8 mouse cellular contexts compared by ENCODE assay signal in the genomic region with DNA sequence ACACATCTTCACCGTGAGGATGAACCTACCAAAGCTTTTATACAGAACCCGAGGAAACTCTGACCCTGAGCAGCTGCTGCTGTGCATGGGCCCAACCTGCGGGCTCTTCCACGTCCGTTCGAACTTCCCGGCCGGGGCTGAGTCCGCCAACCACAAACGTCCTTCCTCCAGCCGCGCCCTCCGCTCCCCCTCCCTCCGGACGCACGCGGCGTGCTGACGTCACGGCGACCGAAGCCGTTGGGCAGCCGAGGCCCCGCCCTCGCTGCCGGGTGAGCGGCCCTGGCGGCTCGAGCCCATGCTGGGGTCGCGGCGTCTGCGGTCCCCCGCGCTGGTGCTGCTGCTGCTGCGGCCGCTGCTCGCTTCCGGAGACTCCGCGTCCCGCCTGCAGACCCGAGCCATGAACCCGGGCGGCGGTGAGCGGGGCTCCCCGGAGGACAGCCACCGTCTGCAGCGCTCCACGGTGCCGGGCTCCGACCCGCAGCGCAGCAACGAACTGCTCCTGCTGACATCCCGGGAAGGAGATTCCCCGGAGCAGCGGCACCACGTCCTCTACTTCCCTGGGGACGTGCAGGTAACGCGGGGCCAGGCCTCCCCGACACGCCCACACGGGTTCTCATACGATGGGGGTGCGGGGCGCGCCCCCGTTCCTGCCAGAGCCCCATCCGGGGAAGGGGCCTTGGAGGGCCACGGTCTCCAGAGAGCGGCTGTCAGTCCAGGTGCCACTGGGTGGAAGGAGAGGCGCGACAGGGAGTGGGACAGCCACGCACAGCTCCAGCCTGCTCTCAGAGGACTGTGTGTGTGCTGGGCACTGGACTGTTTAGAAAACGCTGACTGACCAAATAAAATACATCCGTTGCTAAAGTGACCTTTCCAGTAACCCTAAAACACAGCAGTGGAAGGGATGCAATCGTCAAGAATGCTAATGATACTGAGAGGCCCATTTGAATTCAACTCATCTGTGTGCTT. TPM values are rescaled to one million over a fixed set of nuclear protein-coding genes. Genes with fewer than 3 reads are reported as not detected.
DNase-seq lines count a peak whose midpoint lies in the region; ATAC-seq and TF ChIP-seq lines count a peak whose summit lies in the region.

A gene (plus strand): TSS at position 245 of the 966 bp plus-strand sequence.

- no peaks in the 10 kb centered on the region for H3K27me3 ChIP-seq in embryonic facial prominence, embryonic 13.5 days
- no peaks in the 10 kb centered on the region for H3K27me3 ChIP-seq in limb, embryonic 14.5 days (ENCODE audit: control insufficient read depth, insufficient read depth, low read length)
- H3K27me3 ChIP-seq in midbrain, postnatal 0 days (ENCODE audit: insufficient read depth, low read length): no peaks in the 10 kb centered on the region

- TF ChIP-seq CTCF in midbrain, postnatal 0 days (IDR thresholded peaks at IDR 0.05): no peak

- peak within 1 kb of the TSS; percentile 72; the same call in 1 of the 2 replicates for H3K27ac ChIP-seq in embryonic facial prominence, embryonic 13.5 days
- H3K27ac ChIP-seq in limb, embryonic 14.5 days (replicated peaks; ENCODE audit: low read depth, low read length): peak within 1 kb of the TSS; percentile 41; the same call in 1 of the 2 replicates
- peak within 1 kb of the TSS; percentile 75 for H3K27ac ChIP-seq in midbrain, postnatal 0 days (ENCODE audit: low read depth, low read length)

- H3K4me2 ChIP-seq in embryonic facial prominence, embryonic 13.5 days: peak within 1 kb of the TSS; percentile 93
- peak within 1 kb of the TSS; percentile 100 for H3K4me2 ChIP-seq in limb, embryonic 14.5 days (replicated peaks; ENCODE audit: low read depth, low read length, severe bottlenecking)
- H3K4me2 ChIP-seq in midbrain, postnatal 0 days (ENCODE audit: low read depth, low read length, poor library complexity, severe bottlenecking): peak within 1 kb of the TSS; percentile 55

- peak within 1 kb of the TSS; percentile 94 for H3K9ac ChIP-seq in embryonic facial prominence, embryonic 13.5 days
- H3K9ac ChIP-seq in limb, embryonic 14.5 days (ENCODE audit: low read depth, low read length, severe bottlenecking): peak within 1 kb of the TSS; percentile 83
- H3K9ac ChIP-seq in midbrain, postnatal 0 days (replicated peaks; ENCODE audit: low read length, poor library complexity, severe bottlenecking): peak within 1 kb of the TSS; percentile 69

- peaks cover 5% of the 10 kb centered on the region for H3K4me1 ChIP-seq in embryonic facial prominence, embryonic 13.5 days
- H3K4me1 ChIP-seq in limb, embryonic 14.5 days (ENCODE audit: control insufficient read depth, insufficient read depth, low read length): peaks cover 5% of the 10 kb centered on the region
- no peaks in the 10 kb centered on the region for H3K4me1 ChIP-seq in midbrain, postnatal 0 days (ENCODE audit: insufficient read depth, low read length)

- ATAC-seq in embryonic facial prominence, embryonic 13.5 days (ENCODE audit: insufficient number of reproducible peaks, insufficient read depth, low FRiP score, low TSS enrichment, low read depth): peak; percentile 94
- peak; percentile 97 for ATAC-seq in limb, embryonic 14.5 days (ENCODE audit: low FRiP score, low read depth)
- peak; percentile 98 for ATAC-seq in midbrain, postnatal 0 days (ENCODE audit: low FRiP score)

- H3K4me3 ChIP-seq in embryonic facial prominence, embryonic 13.5 days: peak within 1 kb of the TSS; percentile 93
- peak within 1 kb of the TSS; percentile 85 for H3K4me3 ChIP-seq in limb, embryonic 14.5 days (replicated peaks; ENCODE audit: low read length)
- peak within 1 kb of the TSS; percentile 60 for H3K4me3 ChIP-seq in midbrain, postnatal 0 days (ENCODE audit: low read depth, low read length)

- no peaks in the 10 kb centered on the region for H3K36me3 ChIP-seq in embryonic facial prominence, embryonic 13.5 days
- H3K36me3 ChIP-seq in limb, embryonic 14.5 days (ENCODE audit: control insufficient read depth, insufficient read depth, low read length): no peaks in the 10 kb centered on the region
- H3K36me3 ChIP-seq in midbrain, postnatal 0 days (ENCODE audit: insufficient read depth, low read length): no peaks in the 10 kb centered on the region

- DNase-seq in 3134 (ENCODE audit: extremely low read depth, insufficient read length, low spot score): peak; percentile 94
- peak; percentile 97 to 98 for DNase-seq in adrenal gland, postnatal 36 days
- DNase-seq in heart, adult 8-10 months (ENCODE audit: low spot score): peak; percentile 91
- DNase-seq in kidney, adult 9 months: peak; percentile 94
- peak; percentile 86 for DNase-seq in limb, embryonic 14.5 days (ENCODE audit: low spot score)
- DNase-seq in midbrain, postnatal 0 days (ENCODE audit: low spot score): peak; percentile 92
- DNase-seq in spleen, postnatal 14 days (ENCODE audit: low spot score in 2 of 2): peak; percentile 90 to 96

- H3K9me3 ChIP-seq in embryonic facial prominence, embryonic 13.5 days: no peaks in the 10 kb centered on the region
- no peaks in the 10 kb centered on the region for H3K9me3 ChIP-seq in limb, embryonic 14.5 days (ENCODE audit: control insufficient read depth, low read length)
- H3K9me3 ChIP-seq in midbrain, postnatal 0 days (ENCODE audit: low read length): no peaks in the 10 kb centered on the region

- peak; percentile 80; the same call in 1 of the 2 replicates for TF ChIP-seq POLR2A in limb, embryonic 14.5 days (IDR thresholded peaks at IDR 0.05; ENCODE audit: borderline replicate concordance, extremely low read depth, insufficient read depth, insufficient read length)

- under 1% methylated on average over 81 of the region's 81 CpGs for WGBS in embryonic facial prominence, embryonic 13.5 days
- WGBS in limb, embryonic 14.5 days: 1% methylated on average over 76 of the region's 81 CpGs
- 1% methylated on average over 77 of the region's 81 CpGs for WGBS in midbrain, postnatal 0 days

RNA-seq across cellular contexts. Expression of the gene that starts here (rescaled TPM):
- total RNA-seq in adrenal gland, postnatal 36 days (2021): 1 to 10 TPM; 7.0 to 8.4 TPM
- polyA plus RNA-seq in embryonic facial prominence, embryonic 13.5 days (2015; fragmentation: Nextera tagmentation; extraction: Ambion mirVana): 15.0 and 16.5 TPM in 2 replicates
- 1 to 10 TPM; 2.3 to 3.3 (median 2.9) TPM for total RNA-seq in heart, adult 8-10 months (2022)
- polyA plus RNA-seq in limb, embryonic 14.5 days (2012; rRNA removed): 8.2 and 10.5 TPM in 2 replicates
- 13.8 and 14.7 TPM in 2 replicates for polyA plus RNA-seq in limb, embryonic 14.5 days (2014; fragmentation: Nextera tagmentation; extraction: Ambion mirVana)
- total RNA-seq in midbrain, postnatal 0 days (2014; rRNA removed): 21.4 and 23.8 TPM in 2 replicates
- polyA plus RNA-seq in midbrain, postnatal 0 days (2015; fragmentation: Nextera tagmentation; extraction: Ambion mirVana): 21.3 and 23.3 TPM in 2 replicates

Comparison
In these comparisons a context has a peak if more than half of its experiments do, and no peak if none do; other contexts are left out.
1. Peak in every context shown above with its lines: DNase-seq, ATAC-seq, H3K4me3 ChIP-seq and H3K27ac ChIP-seq.